Mouse (Mus musculus): ENCODE data around the gene Samd4b. TPM values are rescaled to one million over a fixed set of nuclear protein-coding genes. Genes with fewer than 3 reads are reported as not detected.
A peak's percentile ranks its signal among the peaks of the same experiment; 100 is the strongest.

Samd4b gene
- total RNA-seq, 1 experiment = 30.3 TPM

DNA sequence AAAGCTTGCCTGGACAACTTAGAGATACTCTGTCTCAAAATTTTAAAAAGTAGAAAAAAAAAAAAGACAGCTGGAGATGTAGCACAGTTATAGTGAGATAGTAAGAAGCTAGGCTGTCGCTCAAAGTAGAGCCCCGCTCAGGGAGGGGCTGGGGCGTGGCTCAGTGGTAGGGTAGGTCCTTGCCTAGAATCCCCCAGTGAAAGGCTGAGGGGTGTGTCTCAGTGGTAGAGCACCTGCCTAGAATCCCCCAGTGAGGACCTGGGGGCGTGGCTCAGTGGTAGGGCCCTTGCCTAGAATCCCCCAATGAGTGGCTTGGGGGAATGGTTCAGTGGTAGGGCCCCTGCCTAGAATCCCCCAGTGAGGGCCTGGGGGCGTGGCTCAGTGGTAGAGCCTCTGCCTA is 137.6 kb downstream of the Samd4b start:
- H3K4me3 ChIP-seq (ENCODE audit: insufficient read depth in 1 of 2, low read depth in 1 of 2, low read length in 2 of 2, poor library complexity in 1 of 2, severe bottlenecking in 1 of 2) = no peak overlapping the region
- peaks cover 13% of the 10 kb centered on the region; the same call in 1 of the 2 replicates for H3K36me3 ChIP-seq (ENCODE audit: control insufficient read depth, insufficient read depth, low read length, poor library complexity, severe bottlenecking)
- in situ Hi-C loops (cut with MboI; ENCODE audit: low sequenced_read_pairs in 2 of 2, unreplicated experiment in 2 of 2) = no loop called here
- no peaks in the 10 kb centered on the region for H3K9me3 ChIP-seq (ENCODE audit: control insufficient read depth, insufficient read depth, low read depth, low read length)
- H3K4me1 ChIP-seq (ENCODE audit: control insufficient read depth in 2 of 2, insufficient read depth in 2 of 2, low read length in 2 of 2, poor library complexity in 1 of 2) = peaks cover 0 to 2% of the 10 kb centered on the region in 2 experiments; a peak in 2 of 4 replicates
- no peak for TF ChIP-seq HCFC1 (IDR thresholded peaks at IDR 0.05; ENCODE audit: borderline replicate concordance, insufficient read depth, low read length)
- TF ChIP-seq CHD2 (IDR thresholded peaks at IDR 0.05; ENCODE audit: low read depth, low read length) = no peak
- no peak for TF ChIP-seq ZNF384 (IDR thresholded peaks at IDR 0.05; ENCODE audit: low read depth, low read length)
- TF ChIP-seq ZC3H11A (IDR thresholded peaks at IDR 0.05; ENCODE audit: borderline replicate concordance, low read depth, low read length) = no peak
- no peak for TF ChIP-seq MAFK (IDR thresholded peaks at IDR 0.05; ENCODE audit: insufficient read depth, low read depth, low read length)
- DNase-seq (ENCODE audit: low read depth, low spot score) = no peak
- H3K27ac ChIP-seq (ENCODE audit: insufficient read depth, low read depth, low read length, poor library complexity, severe bottlenecking) = no peak overlapping the region
- no peak overlapping the region for H3K9ac ChIP-seq (ENCODE audit: insufficient read depth, low read depth, low read length, poor library complexity, severe bottlenecking)

GRCm38 (mm10) chr7:28452361-28453005 is 145.5 kb downstream of the Samd4b start:
- peak overlapping the region; percentile 87 for H3K9ac ChIP-seq (ENCODE audit: insufficient read depth, low read depth, low read length, poor library complexity, severe bottlenecking)
- 0 out of 2 replicates have a peak, but pooled peaks cover 1% of the 10 kb centered on the region for H3K36me3 ChIP-seq (ENCODE audit: control insufficient read depth, insufficient read depth, low read length, poor library complexity, severe bottlenecking)
- no peaks in the 10 kb centered on the region for H3K9me3 ChIP-seq (ENCODE audit: control insufficient read depth, insufficient read depth, low read depth, low read length)
- no peak for DNase-seq (ENCODE audit: low read depth, low spot score)
- H3K4me3 ChIP-seq (ENCODE audit: insufficient read depth in 1 of 2, low read depth in 1 of 2, low read length in 2 of 2, poor library complexity in 1 of 2, severe bottlenecking in 1 of 2) = peak overlapping the region; percentile 66 to 99
- TF ChIP-seq ZNF384 (IDR thresholded peaks at IDR 0.05; ENCODE audit: low read depth, low read length) = no peak
- TF ChIP-seq CHD2 (IDR thresholded peaks at IDR 0.05; ENCODE audit: low read depth, low read length) = no peak
- no peak for TF ChIP-seq HCFC1 (IDR thresholded peaks at IDR 0.05; ENCODE audit: borderline replicate concordance, insufficient read depth, low read length)
- no peak for TF ChIP-seq ZC3H11A (IDR thresholded peaks at IDR 0.05; ENCODE audit: borderline replicate concordance, low read depth, low read length)
- TF ChIP-seq MAFK (IDR thresholded peaks at IDR 0.05; ENCODE audit: insufficient read depth, low read depth, low read length) = no peak
- in situ Hi-C loops (cut with MboI; ENCODE audit: low sequenced_read_pairs in 2 of 2, unreplicated experiment in 2 of 2) = loop anchor here in 1 of 2 experiments (5.0 kb wide), 1 partner anchor 75 kb away; no protein-coding TSS in a partner anchor
- H3K27ac ChIP-seq (ENCODE audit: insufficient read depth, low read depth, low read length, poor library complexity, severe bottlenecking) = no peak overlapping the region
- H3K4me1 ChIP-seq (ENCODE audit: control insufficient read depth in 2 of 2, insufficient read depth in 2 of 2, low read length in 2 of 2, poor library complexity in 1 of 2) = peaks cover 7 to 15% of the 10 kb centered on the region in 2 experiments

DNA sequence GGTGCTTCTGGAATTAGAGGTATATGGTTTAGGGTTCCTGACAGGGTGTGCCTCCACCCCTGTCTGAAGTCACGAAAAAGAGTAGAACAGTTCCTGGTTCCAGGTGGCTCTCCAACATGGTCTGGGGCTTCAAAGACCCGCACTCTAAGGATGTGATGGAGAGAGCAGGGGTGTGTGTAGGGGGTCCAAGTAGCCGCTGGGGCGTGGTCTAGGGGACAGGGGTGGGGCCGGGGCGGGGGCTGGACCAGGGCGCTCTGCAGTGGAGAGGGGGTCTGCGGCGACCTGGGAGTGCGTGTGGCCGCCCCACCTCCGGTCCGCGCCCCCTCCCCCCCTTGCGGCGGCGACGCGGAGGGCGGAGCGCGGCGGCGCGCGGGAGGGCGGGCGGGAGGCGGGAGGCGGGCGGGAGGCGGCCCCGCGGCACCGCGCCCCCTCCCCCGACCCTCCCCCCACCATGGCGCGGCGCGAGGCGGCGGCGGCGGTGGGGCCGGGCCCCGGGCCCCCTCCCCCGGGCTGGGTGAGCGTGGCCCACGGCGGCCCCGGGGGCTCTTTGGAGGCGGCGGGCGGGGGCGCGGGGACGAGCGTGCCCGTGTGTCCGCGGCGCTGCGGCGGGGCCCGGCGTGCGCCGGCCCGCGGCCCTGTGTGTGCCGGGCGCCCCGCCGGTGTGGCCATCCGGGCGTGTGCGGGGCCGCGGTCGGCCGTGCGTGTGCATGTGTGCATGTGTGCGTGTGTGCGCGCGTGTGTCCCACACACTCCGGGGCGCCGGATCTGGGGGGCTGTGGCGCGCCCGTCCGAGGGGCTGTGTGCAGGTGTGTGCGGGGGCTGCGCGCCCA is 146.2 kb downstream of the Samd4b start, which contains the start of gene Lrfn1:
TSS of gene Lrfn1 (plus strand) at position 450 of the 830 bp plus-strand sequence.
- H3K9me3 ChIP-seq (ENCODE audit: control insufficient read depth, insufficient read depth, low read depth, low read length) = no peaks in the 10 kb centered on the region
- H3K36me3 ChIP-seq (ENCODE audit: control insufficient read depth, insufficient read depth, low read length, poor library complexity, severe bottlenecking) = 0 out of 2 replicates have a peak, but pooled peaks cover 1% of the 10 kb centered on the region
- TF ChIP-seq HCFC1 (IDR thresholded peaks at IDR 0.05; ENCODE audit: borderline replicate concordance, insufficient read depth, low read length) (no peak), ZNF384 (IDR thresholded peaks at IDR 0.05; ENCODE audit: low read depth, low read length) (no peak), MAFK (IDR thresholded peaks at IDR 0.05; ENCODE audit: insufficient read depth, low read depth, low read length) (no peak), CHD2 (IDR thresholded peaks at IDR 0.05; ENCODE audit: low read depth, low read length) (no peak), ZC3H11A (IDR thresholded peaks at IDR 0.05; ENCODE audit: borderline replicate concordance, low read depth, low read length) (no peak)
- peak within 1 kb of the TSS; percentile 87 for H3K9ac ChIP-seq (ENCODE audit: insufficient read depth, low read depth, low read length, poor library complexity, severe bottlenecking)
- H3K4me3 ChIP-seq (ENCODE audit: insufficient read depth in 1 of 2, low read depth in 1 of 2, low read length in 2 of 2, poor library complexity in 1 of 2, severe bottlenecking in 1 of 2) = peak within 1 kb of the TSS; percentile 66 to 99
- in situ Hi-C loops (cut with MboI; ENCODE audit: low sequenced_read_pairs in 2 of 2, unreplicated experiment in 2 of 2) = loop anchor here in 1 of 2 experiments (5.0 kb wide), 1 partner anchor 76 kb away; no protein-coding TSS in a partner anchor
- peaks cover 7 to 16% of the 10 kb centered on the region in 2 experiments for H3K4me1 ChIP-seq (ENCODE audit: control insufficient read depth in 2 of 2, insufficient read depth in 2 of 2, low read length in 2 of 2, poor library complexity in 1 of 2)
- H3K27ac ChIP-seq (ENCODE audit: insufficient read depth, low read depth, low read length, poor library complexity, severe bottlenecking) = 0 out of 2 replicates have a peak within 1 kb of the TSS, but pooled peaks have one; percentile 15
- no peak for DNase-seq (ENCODE audit: low read depth, low spot score)
